Mouse (Mus musculus): Measurements from ENCODE around the gene Mrpl33.
"Not testable (repeated sequence)": the region's sequence is repeated elsewhere in the genome, so short reads cannot be mapped to it uniquely, and the experiment has no call there.

Mrpl33 gene

DNA sequence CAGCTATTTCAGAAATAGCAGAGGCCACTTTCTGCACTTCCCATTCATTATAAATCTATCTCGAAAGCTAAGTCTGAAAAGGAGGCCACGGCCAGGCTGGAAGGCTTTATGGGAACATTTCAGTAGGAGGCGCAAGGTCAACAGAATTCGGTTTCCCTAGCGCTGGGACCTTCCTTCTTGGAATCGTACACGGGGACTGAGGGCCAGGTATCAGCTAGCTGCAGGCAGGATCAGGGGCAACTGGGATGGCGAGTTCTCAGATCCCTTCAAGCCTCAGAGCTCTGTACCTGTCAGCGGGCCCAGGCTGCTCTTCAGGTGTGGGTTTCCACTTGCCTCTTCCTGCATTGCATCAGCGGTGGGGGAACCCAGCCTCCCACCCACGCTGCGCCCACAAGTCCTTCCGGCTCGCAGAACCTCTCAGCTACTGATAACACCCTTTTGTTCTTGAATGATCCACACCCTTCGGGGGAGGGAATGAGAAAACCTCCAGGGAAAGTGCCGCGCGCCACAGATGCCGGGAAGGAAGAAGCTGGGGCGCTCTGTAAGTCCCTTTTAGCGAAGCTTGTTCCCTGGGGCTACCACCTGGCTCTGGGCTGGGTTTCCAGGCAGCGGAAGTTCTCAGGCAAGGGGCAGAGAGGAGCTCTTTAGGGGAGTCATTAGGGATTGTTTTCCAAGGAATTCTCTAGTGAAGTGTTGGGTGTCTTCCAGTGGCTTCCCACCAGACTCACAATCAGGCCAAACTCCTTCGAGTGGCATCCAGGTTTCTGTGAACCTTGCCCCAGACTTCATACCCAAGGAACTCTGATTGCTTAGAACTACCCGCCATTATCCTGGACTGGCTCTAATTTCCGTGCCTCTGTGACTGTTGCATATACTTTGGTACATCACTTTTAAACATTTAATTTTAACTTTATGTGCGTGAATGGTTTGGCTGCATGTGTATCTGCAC lies at the start of gene Mrpl33:
Gene Mrpl33 (plus strand): TSS at position 455 of the 949 bp plus-strand sequence.
- peak; percentile 30 for DNase-seq (ENCODE audit: low read depth, low spot score)

DNA sequence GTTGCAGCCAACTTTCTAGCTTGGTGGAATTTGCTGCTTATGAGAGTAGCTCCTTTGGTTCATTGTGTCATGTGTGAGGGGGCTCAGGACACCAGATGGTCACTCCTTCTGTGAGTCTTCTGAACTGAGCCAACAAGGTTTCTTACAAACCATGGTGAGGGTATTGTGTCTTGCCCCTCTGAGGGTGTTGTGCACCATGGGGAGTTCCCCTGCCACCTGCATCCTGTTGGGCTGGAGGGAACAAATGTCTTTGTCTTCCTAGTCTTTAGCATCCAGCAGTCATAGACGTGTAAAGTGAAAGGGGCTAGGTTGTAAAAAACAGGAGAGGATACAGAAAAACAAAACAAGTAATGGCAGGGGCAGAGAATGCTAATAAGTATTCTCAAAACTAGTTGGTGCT lies 37.3 kb upstream of the Mrpl33 start:
- no peak for DNase-seq (ENCODE audit: low read depth, low spot score)

DNA sequence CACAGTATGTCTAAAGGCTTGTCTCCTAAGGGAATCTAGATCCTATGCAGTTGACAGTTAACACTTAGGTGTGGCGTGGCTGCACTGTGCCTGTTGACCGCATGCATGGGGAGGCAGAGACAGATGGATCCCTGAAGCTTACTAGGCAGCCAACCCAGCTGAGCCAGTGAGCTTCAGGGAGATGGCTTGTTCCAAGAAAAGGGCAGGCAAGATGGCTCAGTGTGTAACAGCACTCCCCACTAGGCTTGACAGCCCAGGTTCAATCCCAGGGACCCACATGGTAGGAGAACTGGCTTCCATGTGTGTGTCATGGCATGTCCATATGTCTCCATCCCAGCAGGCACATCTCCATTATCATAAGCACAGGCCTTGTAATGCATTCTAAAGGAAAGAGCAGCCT lies 36.4 kb upstream of the Mrpl33 start:
- DNase-seq (ENCODE audit: low read depth, low spot score) = no peak

GRCm38 (mm10) chr5:31562036-31562666 lies 34.6 kb upstream of the Mrpl33 start:
- no peak for DNase-seq (ENCODE audit: low read depth, low spot score)

- DNase-seq (ENCODE audit: low read depth, low spot score) = peak; percentile 87
Observed at GRCm38 (mm10) chr5:31563496-31563895, 33.2 kb upstream of the Mrpl33 start.

- no peak for DNase-seq (ENCODE audit: low read depth, low spot score)
Observed at GRCm38 (mm10) chr5:31563905-31564304, 32.8 kb upstream of the Mrpl33 start.

- no peak for DNase-seq (ENCODE audit: low read depth, low spot score)
Observed at GRCm38 (mm10) chr5:31564976-31565375, 31.8 kb upstream of the Mrpl33 start.

DNA sequence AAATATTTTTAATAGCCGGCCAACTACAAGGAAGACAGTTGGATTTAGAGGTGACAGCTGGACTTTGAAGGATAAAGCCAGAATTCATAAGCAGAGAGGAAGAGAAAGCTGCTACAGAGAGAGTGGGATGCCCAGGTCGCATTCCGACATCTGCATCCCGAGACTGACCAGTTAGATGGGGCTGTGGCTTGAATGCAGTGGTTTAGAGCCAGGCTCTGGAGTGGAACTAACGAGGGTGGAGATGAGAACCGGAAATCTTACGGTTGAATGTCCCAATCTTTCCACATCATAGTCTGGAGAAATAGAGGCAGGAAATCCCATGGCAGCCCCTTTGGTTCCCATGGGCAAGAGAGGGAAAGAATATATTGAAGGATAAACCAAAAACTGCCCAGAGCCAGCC lies 30.7 kb upstream of the Mrpl33 start:
- DNase-seq (ENCODE audit: low read depth, low spot score) = no peak

DNA sequence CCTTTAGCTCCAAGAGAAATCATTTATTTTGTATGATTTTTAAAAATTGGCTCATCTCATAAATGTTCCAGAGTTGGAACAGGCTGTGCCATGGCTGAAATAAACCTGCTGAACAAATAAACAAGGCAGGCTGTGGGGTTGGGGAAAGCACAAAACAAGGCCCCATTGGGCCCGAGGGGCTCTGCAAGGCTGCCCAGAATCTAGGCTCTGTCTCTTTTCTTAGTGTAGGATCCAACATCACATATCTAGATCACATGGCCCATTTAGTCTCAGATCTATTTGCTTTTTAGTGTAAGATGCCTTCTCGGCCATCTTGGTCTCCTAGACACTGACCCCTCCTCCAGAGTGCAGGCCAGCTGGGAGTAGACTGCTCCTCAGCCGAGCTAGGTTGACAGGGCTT lies 30.3 kb upstream of the Mrpl33 start:
- DNase-seq (ENCODE audit: low read depth, low spot score) = no peak

DNA sequence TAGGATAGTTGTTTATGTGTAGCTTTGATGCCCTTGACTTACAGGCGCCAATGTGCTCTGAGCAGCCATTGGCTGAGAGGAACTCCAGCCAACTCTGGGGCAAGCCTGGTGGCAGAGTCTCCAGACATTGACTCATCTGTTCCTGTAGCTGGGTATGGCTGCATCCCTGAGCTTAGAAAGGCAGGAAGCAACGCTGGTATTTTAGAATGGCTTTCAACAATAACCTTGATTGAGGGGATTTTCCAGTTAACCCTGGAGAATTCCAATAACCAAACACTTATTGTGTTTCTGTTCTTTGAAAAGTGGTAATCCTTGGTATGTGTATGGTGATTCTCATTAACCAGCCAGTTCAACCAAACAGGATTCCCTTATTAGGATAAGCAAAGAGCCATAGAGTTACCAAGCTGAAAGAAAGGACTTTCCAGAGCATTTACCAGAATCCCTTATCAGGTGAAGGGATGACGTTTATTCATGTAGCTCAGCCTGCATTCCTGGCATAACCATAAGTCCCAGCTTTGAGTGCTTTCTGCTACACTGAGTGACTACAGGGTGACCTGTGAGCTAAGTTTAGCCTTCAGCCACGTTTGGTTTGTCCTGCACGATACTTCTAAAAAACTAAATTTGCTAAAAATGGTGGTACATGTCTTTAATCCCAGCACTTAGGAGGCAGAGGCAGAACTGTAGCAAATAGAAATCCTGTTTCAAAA lies 28.6 kb upstream of the Mrpl33 start:
- no peak for DNase-seq (ENCODE audit: low read depth, low spot score)

DNA sequence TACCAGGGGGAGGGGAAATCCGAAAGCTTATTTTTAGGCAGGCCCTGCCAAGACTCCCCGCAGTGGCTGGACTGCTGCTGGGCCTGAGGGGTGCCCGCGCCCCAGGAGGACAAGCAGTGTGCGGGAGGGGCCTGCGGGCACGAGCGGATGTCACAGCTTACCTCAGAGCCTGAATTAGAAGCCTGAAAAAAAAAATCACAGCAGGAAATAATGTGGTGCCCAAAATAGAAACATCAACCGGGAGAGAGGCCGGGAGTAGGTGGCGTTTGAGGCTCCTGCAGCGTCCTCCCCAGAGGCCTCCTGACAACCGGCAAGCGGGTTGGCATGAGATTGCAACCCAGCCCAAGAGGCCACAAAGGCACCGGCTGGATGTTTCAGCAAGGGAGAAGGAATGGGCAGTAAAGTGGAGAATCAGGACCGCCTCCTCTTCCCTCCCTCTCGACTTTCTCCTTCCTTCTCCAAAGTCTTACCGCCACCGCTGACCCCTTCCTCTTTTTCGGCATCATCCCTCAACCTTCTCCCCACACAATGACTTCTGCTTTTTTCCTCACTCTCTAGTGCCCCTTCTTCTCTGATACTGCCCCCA lies 25.6 kb upstream of the Mrpl33 start:
- no peak for DNase-seq (ENCODE audit: low read depth, low spot score)

DNA sequence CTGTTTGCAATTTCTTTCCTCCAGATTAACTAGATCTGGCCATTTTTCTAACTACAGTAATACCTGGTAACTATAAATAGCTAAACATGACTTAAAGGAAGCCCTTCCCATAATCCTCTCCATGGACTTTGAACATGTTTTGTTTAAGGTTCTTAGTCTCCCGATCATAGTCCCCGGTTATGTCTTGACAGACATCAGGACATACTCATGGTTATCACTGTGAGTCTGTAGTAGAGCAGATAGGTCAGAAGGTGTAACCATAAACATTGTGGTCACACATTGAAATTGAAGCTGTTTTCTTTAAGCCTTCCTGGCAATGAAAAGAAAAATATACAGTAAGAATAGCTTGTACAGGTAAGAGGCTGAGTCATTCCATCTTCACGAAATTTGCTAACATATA lies 23.0 kb upstream of the Mrpl33 start:
- DNase-seq (ENCODE audit: low read depth, low spot score) = no peak

DNA sequence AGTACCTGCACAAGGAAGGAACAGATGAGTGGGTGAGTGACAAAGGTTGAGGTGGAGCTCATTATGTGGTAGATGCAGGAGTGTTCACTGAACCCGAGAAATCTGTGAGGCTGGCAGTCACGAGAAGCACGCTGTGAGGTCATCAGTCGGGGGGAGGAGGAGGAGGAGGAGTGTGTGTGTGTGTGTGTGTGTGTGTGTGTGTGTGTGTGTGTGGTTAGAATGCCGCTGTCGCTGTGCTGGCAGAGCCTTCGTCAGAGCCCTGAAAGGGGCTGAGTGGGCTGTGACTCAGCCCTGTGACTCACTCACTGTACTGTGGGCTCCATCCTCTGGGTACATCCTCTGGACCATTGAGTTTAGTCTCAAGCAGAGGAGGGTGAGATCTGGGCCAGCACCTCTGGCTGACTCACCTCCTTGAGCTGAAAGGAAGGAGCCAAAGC lies 20.2 kb upstream of the Mrpl33 start:
- no peak for DNase-seq (ENCODE audit: low read depth, low spot score)

- DNase-seq (ENCODE audit: low read depth, low spot score) = no peak
Observed at GRCm38 (mm10) chr5:31581263-31581662, 15.5 kb upstream of the Mrpl33 start.

DNA sequence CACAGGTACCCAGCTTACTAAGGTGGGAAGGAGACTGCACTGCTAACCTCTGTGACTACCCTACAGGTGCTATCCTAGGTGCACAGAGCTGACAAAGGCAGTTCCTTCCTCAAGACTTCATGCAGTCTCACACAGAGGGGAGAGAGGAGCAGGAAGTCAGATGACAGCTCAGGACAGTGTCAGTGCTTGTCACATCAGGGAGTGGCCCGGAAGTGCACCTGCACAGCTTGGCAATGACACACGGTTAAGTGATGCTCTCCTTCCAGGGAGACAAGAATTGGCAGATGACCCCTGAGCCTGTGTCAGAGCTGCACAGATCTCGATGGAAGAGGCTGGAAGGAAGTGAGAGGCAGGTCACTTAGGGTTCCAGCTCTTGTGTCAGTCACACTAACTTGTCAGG lies 14.8 kb upstream of the Mrpl33 start:
- DNase-seq (ENCODE audit: low read depth, low spot score) = no peak

- DNase-seq (ENCODE audit: low read depth, low spot score) = no peak
Observed at GRCm38 (mm10) chr5:31583261-31583660, 13.5 kb upstream of the Mrpl33 start.

DNA sequence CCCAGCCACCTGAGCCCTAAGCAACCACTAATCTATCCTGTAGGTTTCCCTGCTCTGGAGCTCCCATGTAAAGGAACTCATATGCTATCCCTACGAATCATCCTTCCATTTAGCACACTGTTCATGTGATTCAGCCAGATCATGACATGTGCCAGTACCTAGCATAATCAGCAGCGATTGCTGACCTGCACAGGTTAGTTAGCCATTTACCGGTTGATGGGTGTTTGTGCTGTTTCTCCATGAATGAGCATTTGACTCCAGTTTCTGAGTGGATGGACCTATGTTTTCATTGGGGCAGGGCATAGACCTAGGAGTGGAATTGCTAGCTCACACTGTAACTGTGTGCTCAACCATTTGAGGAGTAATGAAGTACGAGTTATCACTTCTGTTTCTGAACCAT lies 11.2 kb upstream of the Mrpl33 start:
- DNase-seq (ENCODE audit: low read depth, low spot score) = no peak

DNA sequence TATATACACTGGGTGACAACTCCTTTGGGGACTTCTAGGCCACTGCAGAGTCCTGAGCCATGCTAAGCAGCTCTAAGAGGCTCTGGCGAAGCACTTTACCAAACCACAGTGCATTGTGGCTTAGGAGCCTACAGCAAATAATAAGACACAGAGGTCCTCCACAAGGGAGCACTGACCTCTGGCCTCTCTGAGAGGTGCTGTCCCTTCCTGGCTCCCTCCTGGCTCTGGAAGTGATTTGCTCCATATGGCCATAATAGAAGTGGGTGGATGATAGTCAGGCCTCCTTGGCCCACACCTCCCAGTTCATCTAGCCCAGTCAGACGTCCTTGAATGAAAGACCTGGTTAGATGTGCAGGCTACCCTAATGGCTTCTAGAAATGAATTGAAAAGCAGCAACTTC lies 8.7 kb upstream of the Mrpl33 start:
- DNase-seq (ENCODE audit: low read depth, low spot score) = no peak

DNA sequence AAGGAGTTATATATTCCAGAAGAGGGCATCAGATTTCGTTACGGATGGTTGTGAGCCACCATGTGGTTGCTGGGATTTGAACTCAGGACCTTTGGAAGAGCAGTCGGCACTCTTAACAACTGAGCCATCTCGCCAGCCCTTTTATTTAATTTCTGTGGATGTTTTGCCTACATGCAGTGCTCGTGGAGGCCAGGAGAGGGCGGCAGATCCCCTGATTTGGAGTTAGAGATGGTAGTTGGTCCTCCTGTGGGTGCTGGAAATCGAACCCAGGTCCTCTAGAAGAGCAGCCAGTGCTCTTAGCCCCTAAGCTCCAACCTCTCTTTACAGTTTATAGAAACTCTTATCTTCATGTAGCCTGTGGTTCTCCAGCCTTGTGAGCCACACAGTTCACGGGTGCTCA lies 8.1 kb upstream of the Mrpl33 start:
- DNase-seq (ENCODE audit: low read depth, low spot score) = not testable (repeated sequence)

DNA sequence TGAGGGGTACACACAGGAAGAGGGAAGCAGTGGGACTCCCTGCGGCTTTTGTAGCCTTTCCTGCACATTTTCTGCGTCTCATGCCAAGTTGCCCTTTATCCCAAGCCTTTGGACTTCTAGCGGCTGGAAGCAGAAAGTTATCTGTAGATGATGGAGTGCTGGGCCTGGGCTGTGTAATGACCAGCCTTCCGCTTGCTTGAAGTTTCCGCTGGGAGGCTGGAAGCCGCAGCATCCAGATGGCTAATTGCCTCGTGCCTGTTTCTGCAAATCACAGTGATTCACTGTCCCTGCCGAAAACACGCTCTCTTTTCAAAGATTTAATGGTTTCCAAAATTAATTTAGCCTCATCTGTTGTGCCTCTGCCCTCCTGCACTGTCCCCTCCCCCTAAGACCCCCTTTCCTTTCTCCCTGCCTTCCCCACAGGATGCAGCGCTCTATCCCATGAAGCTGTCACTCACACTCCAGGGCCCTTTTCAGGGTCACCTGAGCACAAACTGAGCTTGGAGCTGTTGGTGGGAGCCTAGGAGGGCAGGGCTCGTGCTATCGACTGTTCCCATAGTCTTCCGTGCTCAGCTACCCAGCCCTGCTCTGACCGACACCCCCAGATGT lies 6.9 kb upstream of the Mrpl33 start:
- peak; percentile 46 for DNase-seq (ENCODE audit: low read depth, low spot score)

GRCm38 (mm10) chr5:31591122-31591521 lies 5.6 kb upstream of the Mrpl33 start:
- DNase-seq (ENCODE audit: low read depth, low spot score) = no peak

DNA sequence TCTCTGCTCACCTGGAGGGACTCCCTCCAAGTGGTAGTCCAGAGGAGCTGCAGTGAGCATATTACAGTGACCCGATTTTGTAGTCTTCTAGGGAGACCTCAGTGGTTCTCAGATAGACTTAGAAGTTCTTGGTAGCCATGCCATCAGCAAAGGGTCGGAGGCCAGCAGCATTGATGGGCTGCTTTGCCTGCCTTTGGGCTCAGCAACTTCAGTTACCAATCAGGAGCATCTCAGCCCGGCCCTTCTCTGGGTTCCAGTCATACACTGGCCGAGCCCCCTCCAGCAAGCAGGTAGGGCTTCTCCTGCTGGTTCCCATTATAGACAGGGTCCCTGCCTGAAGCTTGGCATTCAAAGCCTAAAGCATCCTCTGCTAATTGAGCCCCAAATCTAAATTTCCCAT lies 867 bp upstream of the Mrpl33 start:
- DNase-seq (ENCODE audit: low read depth, low spot score) = no peak

All from forelimb bud, embryonic 11.5 days (tissue).